Mouse (Mus musculus): ENCODE data around the gene Cotl1. TPM values are rescaled to one million over a fixed set of nuclear protein-coding genes. Genes with fewer than 3 reads are reported as not detected.
"Not testable (repeated sequence)": the region's sequence is repeated elsewhere in the genome, so short reads cannot be mapped to it uniquely, and the experiment has no call there.

Gene Cotl1
- total RNA-seq (2021): 10 to 100 TPM in 1 of 2 experiments, 1 to 10 TPM in 1; 6.5 to 11.3 TPM
- long read RNA-seq, experiment 1, partial matches to known transcripts: 0 of 4 reads
- long read RNA-seq, experiment 1, other reads (novel, unspliced or antisense): 3 of 4 reads
- long read RNA-seq, experiment 2, partial matches to known transcripts: 0 of 10 reads
- long read RNA-seq, experiment 2, other reads (novel, unspliced or antisense): 6 of 10 reads

- peak; percentile 96 for DNase-seq
These were observed at the start of gene Cotl1 for GRCm38 (mm10) chr8:119840275-119840808. Cotl1 (minus strand) TSS chr8:119840544.

GRCm38 (mm10) chr8:119888012-119888411 lies 47.7 kb upstream of the Cotl1 start:
- DNase-seq: no peak

DNA sequence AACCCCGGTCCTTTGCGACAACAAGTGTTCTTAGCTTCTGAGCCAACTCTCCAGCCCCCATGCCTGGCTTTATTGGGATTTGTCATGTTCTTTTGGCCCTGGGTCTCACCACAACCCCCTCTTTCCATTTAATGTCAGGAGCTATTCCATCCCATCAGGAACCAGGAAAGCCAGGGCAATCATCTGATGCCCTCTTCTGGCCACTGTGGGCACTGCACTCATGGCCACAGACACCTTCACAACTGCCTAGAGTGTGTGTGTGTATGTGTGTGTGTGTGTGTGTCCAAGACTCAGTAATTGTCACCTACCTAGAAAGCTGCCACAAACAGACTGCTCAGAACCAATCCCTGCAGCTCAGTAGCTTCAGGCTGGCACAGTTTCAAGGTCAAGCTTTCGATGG lies 46.8 kb upstream of the Cotl1 start:
- no peak for DNase-seq

DNA sequence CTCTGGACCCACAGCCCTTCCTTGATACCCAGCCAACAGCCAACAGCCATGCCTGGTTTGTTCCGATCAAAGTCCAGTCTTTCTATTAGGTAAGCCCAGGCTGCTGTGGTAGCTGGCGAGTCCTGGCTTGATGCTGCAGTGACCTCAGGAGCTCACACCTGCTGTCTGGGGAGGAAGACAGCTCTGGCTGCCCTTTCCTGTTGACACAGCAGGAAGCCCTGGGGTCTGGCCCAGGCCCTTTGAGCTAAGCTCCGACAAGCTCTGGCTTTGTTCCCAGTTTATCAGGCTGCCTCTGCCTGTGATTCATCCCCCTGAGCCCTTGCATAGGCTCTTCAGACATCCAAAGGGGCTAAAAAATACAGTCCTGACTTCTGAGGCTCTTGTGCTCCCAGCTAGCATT lies 45.3 kb upstream of the Cotl1 start:
- peak; percentile 58 for DNase-seq

- no peak for DNase-seq
These were observed 42.9 kb upstream of the Cotl1 start for GRCm38 (mm10) chr8:119883281-119883680.

GRCm38 (mm10) chr8:119881917-119882316 lies 41.6 kb upstream of the Cotl1 start:
- no peak for DNase-seq

DNA sequence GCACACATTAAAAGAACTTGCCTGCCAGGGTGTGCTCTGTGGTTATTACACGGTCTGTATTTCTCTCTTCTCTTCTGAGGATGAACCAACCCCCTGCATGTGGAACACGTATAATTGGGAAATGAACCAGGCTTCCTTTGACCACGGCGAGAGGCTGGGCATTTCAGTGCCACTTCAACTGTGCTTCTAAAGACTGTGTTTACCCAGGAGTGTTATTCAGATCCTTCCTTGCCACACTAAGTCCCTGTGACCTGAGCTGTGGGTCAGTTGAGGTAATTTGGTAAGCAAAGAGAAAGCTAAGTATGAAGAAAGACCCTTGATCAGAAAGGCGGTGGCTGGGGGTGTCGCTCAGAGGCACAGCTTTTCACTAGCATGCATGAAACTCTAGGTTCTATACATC lies 41.0 kb upstream of the Cotl1 start:
- DNase-seq: no peak

DNA sequence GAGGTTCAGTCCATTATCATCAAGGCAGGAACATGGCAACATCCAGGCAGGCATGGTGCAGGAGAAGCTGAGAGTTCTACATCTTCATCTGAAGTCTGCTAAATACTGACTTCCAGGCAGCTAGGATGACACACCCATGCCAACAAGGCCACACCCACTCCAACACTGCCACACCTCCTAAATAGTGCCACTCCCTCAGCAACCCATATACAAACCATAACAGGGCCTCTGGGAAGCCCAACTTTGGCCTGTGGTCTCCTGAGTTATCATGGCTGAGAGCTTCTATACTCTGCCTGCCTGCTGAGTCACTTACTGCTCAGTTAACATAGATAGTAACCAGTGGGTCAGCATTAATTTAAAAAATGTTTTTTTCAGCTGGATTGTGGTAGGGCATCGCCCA lies 32.8 kb upstream of the Cotl1 start:
- DNase-seq: no peak

DNA sequence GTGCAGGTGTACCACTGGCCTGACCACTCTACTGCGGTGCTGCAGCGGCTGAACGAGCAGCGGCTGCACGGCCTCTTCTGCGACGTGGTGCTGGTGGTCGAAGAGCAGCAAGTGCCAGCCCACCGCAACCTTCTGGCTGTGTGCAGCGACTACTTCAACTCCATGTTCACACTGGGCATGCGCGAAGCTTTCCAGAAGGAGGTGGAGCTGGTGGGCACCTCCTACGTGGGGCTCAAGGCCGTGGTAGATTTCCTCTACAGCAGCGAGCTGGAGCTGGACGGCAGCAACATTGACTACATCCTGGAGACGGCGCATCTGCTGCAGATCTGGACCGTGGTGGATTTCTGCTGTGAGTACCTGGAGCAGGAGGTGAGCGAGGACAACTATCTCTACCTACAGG lies 29.3 kb upstream of the Cotl1 start:
- DNase-seq: no peak

DNA sequence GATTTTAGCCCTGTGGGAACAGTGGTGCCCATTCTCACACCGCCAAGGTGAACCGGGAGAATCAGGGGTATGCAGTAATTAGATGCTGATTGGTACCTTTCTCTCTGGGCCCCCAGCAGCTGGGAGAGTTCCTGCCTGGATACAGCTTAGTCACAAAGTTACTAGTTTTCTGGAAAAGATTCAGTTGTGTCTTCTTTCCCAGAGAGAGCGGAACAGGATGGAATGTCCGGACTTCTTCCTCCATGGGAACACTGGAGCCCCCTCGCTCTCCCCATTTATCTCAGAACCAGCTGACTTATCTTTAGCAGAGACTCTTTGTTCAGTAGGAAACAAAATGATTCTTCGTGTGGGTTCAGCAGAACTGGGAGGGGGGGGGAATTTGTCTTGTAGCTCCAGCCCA lies 22.4 kb upstream of the Cotl1 start:
- no peak for DNase-seq

- DNase-seq: no peak
These were observed 22.0 kb upstream of the Cotl1 start for GRCm38 (mm10) chr8:119862390-119862734.

- peak; percentile 96 for DNase-seq
These were observed 21.5 kb upstream of the Cotl1 start, which contains the start of gene Klhl36 for GRCm38 (mm10) chr8:119861706-119862389. Klhl36 (plus strand) TSS chr8:119862266.

DNA sequence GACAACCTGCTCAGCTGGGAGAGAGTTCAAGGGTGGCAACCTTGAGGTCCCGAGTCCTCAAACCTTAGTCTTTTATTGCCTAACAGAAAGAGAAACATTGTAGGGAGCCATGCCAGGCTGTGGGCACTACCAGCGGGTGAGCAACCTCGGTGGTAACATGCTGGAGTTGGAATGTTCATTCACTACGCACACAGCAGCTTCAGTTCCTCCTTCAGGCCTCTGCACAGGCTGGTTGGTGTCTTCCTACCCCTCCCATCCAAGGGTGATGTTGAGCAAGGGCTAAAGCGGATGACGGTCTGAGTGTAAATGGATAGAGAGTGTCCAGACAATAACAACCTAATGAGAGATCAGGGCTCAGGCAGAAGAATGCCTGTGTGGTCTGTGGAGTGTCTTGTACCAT lies 17.4 kb upstream of the Cotl1 start:
- DNase-seq: no peak

GRCm38 (mm10) chr8:119855656-119856055 lies 15.3 kb upstream of the Cotl1 start:
- peak; percentile 72 for DNase-seq

DNA sequence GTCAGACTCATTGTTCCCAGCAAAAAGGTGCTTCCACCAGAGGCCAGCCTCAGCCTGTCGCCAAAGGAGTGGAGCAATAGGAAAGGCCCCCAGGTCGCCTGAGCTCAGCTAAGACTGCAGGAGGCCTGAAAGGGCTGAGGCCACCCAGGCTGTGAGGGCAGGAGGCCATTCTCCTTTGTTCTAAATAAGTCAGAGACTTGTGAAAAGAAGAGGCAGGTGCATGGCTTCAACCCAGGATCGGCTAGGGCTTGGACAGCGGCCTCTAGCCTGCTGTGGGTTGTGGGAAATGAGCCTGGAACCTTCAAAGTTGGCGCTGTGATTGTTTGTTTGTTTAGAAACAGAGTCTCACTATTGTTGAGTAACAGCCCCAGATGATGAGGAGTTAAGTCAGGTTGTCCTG lies 13.7 kb upstream of the Cotl1 start:
- DNase-seq: no peak

GRCm38 (mm10) chr8:119853521-119853920 lies 13.2 kb upstream of the Cotl1 start:
- DNase-seq: no peak

GRCm38 (mm10) chr8:119847232-119847922 lies 7.0 kb upstream of the Cotl1 start:
- no peak for DNase-seq

DNA sequence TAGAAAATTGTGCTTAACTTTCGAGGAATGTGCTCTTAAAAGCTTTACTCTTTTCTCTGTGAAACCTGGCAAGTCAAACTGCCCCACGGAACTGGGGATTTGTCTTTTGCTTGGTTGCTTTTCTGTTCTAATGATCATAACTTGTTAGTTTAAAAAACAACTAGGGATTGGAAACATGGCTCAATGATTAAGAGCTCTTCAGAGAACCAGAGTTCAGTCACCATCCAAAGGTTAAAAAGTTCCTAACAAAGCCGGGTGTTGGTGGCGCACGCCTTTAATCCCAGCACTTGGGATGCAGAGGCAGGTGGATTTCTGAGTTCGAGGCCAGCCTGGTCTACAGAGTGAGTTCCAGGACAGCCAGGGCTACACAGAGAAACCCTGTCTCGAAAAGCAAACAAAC lies 5.4 kb upstream of the Cotl1 start:
- DNase-seq: not testable (repeated sequence)

- no peak for DNase-seq
These were observed 4.2 kb upstream of the Cotl1 start for GRCm38 (mm10) chr8:119844577-119844976.

- DNase-seq: no peak
These were observed 3.1 kb upstream of the Cotl1 start for GRCm38 (mm10) chr8:119843444-119843843.

DNA sequence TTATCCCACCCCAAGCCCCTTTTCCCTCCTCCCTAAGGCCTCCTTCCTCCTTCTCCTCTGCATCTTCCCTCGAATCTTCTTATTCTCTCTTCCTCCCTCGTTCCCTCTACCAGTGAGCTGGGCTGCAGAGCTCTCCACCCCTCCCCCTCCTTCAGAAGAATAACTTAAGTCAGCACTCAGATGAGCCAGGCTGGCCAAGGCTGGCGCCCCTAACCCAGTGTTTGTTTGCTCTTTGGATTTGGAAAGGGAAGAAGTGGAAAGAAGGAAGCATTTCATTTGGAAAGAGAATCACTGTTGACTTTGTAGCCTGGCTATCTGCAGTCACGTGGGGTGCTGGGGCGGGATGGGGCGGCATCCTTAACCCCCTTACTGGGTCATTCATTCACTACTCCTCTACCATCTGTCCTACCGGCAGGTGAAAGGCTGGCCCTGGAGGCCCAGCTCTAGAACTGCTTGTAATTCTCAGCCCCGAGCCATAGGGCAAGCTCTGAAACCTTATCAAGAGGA lies 614 bp upstream of the Cotl1 start:
- no peak for DNase-seq

DNA sequence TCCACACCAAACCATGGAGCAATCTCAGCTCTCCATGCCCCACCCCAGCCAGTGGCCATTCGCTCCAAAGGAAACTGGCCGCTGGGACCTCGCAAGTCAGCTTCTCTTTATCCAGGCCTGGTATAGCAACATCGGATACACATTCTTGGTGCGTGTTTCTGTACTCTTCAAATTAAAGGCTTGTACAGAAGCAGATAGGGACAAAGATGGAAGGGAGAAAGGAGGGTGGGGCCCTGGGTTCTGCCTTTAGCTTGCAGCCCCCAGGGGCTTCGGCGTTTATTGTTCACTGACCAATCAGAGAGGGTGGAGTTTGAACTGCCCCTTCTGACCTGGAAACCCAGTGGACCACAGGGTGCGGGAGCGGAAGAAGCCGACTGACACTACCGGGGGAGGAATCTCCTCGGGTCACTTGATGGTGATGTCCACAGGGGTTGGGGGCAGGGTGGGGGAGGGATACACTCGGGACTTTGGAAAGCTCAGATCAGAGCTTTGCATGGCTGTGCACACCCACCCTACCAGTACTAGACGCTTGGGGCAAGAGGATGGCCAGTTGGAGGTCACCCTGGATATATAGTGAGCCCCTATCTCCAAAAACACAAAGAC lies 824 bp downstream of the Cotl1 start:
- no peak for DNase-seq

GRCm38 (mm10) chr8:119838983-119839340 lies 1.4 kb downstream of the Cotl1 start:
- no peak for DNase-seq

All from gastrocnemius, postnatal 25 days (tissue).